Mouse (Mus musculus) liver (tissue): ENCODE data around the gene A4gnt.

Experiments used
- DNase-seq: peaks from one replicate; pipeline ENCODE4 v3.0.0-alpha.2; 2020; ENCODE audit warnings: mixed read lengths

A4gnt gene

GRCm38 (mm10) chr9:99636776-99637175, 24.5 kb downstream of the A4gnt start:
- no peak for DNase-seq

- no peak for DNase-seq
These were observed 24.9 kb downstream of the A4gnt start for GRCm38 (mm10) chr9:99637227-99637626.

- DNase-seq, result no peak
These were observed 25.4 kb downstream of the A4gnt start for GRCm38 (mm10) chr9:99637736-99638135.

GRCm38 (mm10) chr9:99639957-99640356, 27.7 kb downstream of the A4gnt start:
- DNase-seq, result no peak

- no peak for DNase-seq
These were observed 33.1 kb downstream of the A4gnt start for GRCm38 (mm10) chr9:99645416-99645815.

GRCm38 (mm10) chr9:99646102-99646501, 33.8 kb downstream of the A4gnt start:
- DNase-seq, result no peak

GRCm38 (mm10) chr9:99660756-99661155, 48.5 kb downstream of the A4gnt start:
- DNase-seq, result no peak

- DNase-seq, result no peak
These were observed 49.4 kb downstream of the A4gnt start for GRCm38 (mm10) chr9:99661606-99662166.

GRCm38 (mm10) chr9:99662406-99662805, 50.1 kb downstream of the A4gnt start:
- peak; percentile 72 for DNase-seq

- no peak for DNase-seq
These were observed 50.6 kb downstream of the A4gnt start for GRCm38 (mm10) chr9:99662887-99663286.

- no peak for DNase-seq
These were observed 55.3 kb downstream of the A4gnt start for GRCm38 (mm10) chr9:99667596-99667995.

- no peak for DNase-seq
These were observed 59.3 kb downstream of the A4gnt start for GRCm38 (mm10) chr9:99671603-99672002.
